Mouse (Mus musculus): ENCODE data around the gene Smtnl1.
"Not testable (repeated sequence)": the region's sequence is repeated elsewhere in the genome, so short reads cannot be mapped to it uniquely, and the experiment has no call there.

Gene Smtnl1

DNA sequence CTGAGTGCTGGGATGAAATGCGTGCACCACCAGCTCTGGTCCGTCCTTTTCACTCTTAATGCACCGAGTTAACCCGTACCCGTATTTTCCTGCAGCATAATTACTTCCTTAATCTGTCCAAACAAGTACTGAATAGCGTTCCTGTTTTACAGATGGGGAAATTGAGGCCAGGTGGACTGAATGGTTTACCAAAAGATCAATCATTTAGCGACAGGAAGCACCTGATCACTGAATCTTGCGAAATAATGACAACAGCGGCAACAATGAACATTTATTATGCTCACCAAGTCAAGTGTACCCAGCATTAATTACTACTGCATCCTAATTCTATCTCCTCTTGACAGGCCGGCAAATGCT lies 16.1 kb upstream of the Smtnl1 start, which contains the start of gene Slc43a1:
TSS of gene Slc43a1 (plus strand) at position 258 of the 357 bp plus-strand sequence.
- DNase-seq (ENCODE audit: low read depth, low spot score), result no peak

DNA sequence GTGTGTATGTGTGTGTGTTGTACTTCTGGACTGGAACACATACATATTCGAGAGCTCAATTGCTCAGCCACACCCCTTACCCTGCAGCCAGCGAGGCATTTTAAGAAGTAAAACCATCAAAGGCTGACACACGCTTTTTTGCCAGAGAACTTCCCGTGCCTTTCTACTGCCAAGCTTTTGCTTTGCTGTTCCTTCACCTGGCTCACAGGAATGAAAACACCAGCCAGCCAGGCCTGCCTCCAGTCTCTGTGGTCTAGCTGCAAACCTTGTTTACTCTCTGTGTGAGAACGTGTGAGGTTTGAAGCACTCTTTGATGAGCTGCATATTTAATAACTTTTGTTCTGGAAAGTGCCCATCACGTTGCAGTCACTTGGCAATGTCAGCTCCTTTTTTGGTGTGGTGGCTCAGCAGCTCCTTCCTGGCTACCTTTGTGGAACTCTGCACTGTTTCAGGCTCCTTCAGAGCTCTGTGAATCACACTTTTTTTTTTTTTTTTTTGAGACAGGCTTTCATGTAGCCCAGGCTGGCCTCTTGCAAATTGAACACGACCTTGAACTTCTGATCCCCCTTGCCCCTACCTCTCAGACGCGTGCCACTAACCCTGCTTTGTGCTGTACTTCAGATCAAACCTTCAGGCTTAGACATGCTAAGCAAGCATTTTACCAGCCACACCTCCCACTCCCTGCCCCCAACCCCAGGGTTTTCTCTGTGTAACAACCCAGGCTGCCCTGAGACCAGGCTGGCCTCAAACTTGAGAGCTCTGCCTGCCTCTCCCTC lies 15.6 kb upstream of the Smtnl1 start:
- DNase-seq (ENCODE audit: low read depth, low spot score), result peak; percentile 11

DNA sequence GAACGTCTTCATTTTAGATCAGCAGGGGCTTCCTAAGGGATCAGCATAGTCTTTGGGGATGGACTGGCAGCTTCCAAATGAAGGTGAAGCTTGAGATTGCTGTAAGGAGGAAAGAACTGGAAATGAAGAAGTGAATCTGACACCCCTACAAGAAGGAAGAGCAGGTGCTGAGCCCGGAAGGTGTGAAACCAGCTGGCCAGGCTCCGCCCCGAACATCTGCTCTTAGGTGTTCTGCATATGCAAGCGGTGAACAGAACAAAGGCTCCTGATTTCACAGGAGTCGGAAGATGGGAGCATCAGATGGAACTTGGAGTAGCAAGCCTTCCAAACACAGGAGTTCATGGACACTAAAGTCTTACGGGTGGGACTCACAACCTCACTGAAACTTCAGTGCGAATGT lies 14.7 kb upstream of the Smtnl1 start:
- peak; percentile 26 for DNase-seq (ENCODE audit: low read depth, low spot score)

DNA sequence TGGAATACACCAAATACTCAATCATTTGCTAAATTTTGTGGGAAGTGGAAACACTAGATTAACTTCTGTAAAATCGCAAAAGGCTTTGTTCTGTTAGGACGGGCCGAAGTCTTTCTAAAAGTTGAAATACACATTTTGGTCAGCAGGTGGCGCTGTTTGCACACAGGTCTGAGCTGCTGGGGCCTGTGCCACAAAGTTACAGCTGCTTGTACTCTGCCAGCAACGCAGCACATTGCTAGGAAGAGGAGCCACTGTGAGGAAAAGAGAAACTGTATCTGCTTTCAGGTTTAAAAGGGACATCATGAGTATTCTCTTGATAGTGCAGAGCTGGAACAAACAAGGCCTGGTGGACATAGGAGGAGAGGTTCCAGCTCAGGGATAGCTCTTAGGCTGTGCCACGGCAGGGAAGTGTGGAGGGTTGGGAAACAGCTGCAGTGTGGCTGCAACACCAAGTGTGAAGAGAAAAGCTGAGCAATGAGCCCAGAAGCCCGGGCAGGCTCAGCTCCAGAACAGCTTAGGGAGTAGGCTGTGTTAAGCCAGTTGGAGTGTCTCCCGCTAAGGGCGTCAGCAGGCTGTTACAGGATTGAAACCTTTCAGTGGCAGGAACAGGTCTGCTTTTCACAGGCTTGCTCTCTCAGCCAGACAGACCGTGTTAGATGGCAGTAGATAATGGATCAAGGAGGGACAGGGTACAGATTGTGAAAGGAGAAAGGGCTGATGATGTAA lies 9.4 kb upstream of the Smtnl1 start:
- peak; percentile 95 for DNase-seq (ENCODE audit: low read depth, low spot score)

DNA sequence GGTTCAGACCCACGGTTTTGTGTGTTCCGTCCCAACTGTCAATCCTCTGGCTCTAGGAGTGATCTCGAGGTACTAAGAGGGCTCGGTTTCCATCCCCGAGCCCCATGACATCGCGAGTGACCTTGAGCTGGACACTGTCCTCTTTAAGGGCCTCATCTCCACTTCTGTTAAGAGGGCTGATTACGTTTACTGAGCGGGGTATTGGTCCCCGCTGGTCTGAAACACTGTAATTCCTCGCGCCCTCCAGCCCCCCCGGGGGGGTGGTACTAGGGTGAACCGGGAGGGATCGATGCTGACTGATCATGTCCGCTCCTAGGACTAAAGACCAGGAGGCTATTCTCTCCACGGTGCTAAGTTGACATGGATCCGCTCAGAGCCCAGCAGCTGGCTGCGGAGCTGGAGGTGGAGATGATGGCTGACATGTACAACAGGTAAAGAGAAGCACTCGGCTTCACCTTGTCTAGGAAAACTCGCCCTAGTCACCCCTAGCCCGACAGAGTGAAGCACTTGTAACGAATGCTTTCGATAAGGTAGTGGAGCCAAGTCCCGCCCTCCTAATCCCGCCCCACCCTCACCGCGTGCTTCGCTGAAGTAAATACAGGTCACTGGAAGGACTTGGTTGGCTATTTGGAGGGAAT lies 5.0 kb upstream of the Smtnl1 start:
- DNase-seq (ENCODE audit: low read depth, low spot score), result peak; percentile 18

DNA sequence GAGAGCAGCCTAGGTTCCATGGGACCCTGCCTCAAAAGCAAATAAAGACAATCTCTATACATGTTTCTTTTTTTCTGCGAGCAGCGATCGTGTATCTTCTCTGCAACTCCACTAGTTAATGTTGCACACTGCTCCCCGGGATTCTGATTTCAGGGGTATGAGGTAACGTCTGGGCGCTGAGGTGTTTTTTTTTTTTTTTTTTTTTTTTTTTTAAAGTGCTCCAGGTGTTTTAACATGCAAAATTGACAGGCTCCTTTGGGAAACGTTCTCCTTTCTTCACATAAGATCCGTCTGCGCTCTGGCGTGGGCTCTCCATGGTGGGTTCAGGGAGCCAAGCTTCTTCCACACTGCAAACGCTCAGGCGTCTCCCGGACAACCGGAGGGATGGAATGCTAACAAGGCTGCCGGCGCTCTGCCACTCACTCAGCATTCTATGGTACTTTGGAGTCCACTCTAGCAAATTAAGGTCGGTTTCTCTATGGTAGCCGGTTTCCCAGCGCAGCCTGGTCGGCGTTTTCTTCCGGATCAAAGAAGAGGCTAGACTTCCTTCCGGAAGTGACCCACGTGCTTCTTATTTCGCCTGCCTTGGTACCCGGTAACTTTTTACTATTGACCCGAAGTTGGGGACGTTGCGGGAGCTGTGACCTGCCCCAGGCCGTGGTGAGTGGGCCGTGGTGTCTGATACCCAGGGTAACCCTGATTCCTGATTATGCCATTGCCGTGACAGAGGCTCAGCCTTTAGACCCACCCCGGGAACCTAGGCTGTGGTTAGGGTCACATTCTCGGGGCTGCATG lies 4.2 kb upstream of the Smtnl1 start, which contains the start of gene Timm10:
TSS of gene Timm10 (plus strand) at position 510 of the 795 bp plus-strand sequence.
- peak; percentile 98 for DNase-seq (ENCODE audit: low read depth, low spot score)

DNA sequence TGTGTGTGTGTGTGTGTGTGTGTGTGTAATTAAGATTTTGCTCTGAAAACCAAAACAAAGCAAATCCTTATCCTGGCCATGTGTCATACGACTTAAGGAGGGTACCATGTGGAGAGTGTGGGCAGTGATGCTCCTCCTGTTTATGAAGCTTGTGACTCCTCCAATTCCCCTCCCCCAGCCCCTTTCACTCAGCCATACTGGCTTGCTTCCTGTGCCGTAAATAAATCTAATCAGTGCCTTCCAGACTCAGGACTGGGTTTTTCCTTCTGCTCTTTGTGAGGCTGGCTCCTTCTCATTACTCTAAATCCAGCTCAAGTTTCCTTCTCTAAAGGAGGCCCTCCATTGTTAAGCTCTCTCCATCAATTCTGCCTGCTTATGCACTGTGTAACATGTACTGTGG lies 785 bp upstream of the Smtnl1 start:
- DNase-seq (ENCODE audit: low read depth, low spot score), result peak; percentile 53

DNA sequence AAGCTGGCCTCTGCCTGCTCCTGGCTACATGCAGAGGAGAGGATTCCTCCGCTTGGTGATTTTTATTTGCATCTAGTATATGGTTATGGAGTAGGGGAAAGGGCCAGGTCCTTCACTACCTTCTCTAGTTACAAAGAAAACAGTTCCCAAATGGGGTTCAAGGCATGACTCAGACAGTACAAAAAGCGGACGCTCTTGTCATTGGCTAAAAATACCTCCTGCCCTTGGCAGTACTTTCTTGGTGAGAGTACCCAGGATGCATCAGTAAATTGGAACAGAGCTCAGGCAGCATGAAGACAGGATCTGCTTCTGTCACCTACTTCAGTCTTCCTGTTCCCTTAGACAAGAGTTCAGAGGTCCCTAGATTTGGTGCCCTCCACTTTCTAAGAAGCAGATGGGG lies 2.6 kb downstream of the Smtnl1 start:
- peak; percentile 83 for DNase-seq (ENCODE audit: low read depth, low spot score)

DNA sequence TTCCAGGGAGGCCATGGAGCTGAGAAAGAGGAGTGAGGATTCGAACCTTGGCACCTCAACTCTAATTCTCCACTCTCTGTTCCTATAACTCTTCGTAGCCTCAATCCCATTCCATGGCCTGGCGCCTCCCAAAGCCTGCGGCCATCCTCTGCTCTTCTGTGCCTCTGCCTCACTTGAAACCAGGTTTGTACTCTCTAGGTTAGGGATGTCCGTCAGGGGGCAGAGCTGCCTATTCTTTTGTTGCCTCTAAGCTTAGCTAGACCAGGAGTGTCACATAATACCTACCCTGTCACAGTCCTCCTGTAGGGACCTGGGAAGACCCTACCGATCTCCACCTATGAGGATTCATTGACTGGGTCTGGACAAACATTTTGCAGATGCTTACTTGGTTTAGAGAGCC lies 9.8 kb downstream of the Smtnl1 start:
- DNase-seq (ENCODE audit: low read depth, low spot score), result no peak

DNA sequence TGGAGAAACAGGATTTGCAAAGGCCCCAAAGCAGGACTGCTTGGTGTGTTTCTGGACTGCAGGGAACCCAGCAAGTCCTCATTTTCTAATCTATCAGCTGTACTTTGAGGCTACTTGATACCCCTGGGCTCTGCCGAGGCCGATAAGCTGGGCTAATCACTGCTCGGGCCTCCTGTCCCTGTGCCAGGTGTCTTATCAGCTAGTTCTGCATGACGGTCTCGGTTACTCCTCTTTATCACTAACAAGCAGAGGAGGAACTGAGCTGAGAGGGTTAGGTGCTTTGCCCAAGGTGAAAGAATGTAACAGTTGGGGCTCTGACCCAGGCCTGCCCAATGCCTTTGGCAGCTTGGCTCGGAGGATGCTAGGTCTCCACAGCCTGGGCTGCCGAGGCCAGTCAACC lies 10.6 kb downstream of the Smtnl1 start:
- no peak for DNase-seq (ENCODE audit: low read depth, low spot score)

DNA sequence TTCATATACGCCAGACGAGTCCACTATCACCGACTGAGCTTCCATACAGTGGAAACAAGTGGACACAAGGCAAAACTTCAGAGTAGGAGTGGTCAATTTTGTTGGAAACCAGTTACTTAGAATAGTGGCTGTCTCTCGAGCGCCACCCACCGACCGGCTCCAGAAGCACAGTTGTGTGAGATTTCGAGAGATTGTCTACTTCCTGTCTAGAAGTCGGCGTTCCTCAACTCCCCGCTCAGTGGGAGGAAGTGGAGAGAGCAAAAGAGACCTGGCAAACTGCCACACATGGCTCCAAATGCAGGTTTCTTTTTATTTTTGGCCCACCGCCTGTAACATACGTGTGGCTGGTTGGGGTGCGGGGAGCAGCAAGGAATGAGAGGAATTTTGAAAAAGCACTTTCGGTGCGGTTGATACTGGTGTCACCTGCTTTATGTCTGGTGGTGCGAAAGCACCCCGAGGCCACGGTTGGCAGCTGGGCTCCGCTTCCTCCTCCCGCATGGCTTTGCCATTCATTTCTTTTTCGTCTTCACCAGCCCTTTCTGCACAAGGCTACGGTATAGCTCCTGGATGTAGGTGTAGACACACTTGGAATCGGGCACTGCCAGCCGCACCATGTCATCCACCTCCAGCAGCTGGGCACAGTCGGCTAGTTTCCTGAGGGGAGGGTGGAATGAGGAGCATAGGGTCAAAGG lies 11.4 kb downstream of the Smtnl1 start:
- peak; percentile 89 for DNase-seq (ENCODE audit: low read depth, low spot score)

DNA sequence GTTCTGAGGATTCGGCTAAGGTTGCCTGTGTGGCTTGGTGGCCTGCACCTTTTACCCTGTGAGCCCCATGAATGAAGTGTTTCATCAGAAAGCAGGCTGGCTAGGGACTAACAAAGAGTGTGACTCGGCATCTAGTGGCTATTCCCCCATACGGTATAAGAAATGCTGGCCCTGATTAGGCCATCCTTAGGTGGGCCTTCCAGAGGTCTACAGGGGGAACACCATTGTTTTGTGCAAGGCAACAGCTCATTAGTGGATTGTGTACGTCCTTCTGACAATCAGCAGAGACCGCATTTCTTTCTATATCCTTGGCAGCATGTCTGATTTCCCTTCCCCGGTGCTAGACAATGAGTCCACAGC lies 11.9 kb downstream of the Smtnl1 start:
- no peak for DNase-seq (ENCODE audit: low read depth, low spot score)

DNA sequence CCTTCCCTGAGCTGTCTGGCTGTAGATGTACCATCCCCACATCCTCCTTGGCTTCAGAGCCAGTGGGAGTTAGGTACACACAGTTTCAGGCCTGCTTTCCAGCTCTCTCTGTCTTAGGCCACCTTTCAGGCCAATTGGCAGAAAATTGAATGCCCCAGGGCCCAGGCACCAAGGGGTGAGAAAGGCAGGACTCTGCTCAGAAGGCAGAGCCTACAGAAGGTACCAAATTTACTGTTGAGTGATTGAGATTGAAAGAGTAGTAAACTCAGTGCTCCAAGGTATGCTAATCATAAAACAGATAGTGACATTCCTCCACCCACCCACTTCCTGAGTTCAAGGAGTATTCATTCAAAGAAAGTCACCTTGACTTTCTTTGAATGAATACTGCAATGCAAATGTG lies 13.1 kb downstream of the Smtnl1 start:
- DNase-seq (ENCODE audit: low read depth, low spot score), result no peak

DNA sequence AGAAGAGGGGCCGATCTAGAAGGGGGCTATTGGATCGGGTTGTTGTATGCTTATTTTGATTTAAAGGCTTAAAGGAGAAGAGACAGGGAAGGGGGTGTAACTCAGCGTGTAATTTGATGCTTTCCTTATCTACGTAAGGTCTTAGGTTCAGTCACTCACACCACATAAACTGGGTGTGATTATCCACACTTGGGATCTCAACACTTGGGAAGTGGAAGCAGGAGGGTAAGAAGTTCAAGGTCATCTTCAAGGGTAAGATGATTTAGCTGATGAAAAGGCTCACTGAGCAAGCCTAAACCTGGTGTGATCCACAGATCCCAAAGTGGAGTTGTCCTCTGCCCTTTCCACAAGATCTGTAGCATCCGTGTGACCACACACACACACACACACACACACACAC lies 15.9 kb downstream of the Smtnl1 start:
- no peak for DNase-seq (ENCODE audit: low read depth, low spot score)

DNA sequence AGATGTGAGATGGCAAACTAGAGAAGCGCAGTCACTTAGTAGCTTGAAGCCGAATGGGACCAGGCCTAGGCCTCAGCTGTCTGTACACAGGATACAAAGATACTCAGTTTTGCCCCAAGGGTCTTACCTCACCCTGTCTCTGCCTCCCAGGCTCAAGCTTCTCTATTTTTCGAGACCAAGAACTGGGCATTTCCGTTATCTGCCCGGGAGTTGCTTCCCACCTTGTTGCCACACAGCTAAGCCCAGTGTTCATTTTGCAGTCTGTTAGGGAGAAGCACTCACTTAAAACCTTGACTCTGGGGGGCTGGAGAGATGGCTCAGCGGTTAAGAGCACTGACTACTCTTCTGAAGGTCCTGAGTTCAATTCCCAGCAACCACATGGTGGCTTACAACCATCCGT lies 18.5 kb downstream of the Smtnl1 start:
- DNase-seq (ENCODE audit: low read depth, low spot score), result no peak

DNA sequence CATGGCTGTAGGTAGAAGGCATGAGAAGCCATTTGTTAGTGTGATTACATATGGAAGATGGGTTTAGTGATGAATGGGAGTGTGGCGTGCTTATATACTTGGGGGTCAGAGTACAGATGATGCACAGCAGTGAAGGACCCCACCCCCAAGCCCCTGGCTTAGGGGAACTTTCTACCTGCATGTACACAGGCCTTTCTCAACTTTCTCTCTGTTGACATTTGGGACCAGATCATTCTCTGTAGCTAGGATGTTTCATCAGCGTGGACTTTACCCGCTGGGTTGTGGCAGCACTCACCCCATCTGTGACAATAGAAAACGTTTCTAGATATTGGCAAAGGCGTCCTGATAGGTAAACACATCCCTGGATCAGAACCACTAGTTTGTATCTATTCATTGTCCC lies 21.2 kb downstream of the Smtnl1 start:
- DNase-seq (ENCODE audit: low read depth, low spot score), result not testable (repeated sequence)

DNA sequence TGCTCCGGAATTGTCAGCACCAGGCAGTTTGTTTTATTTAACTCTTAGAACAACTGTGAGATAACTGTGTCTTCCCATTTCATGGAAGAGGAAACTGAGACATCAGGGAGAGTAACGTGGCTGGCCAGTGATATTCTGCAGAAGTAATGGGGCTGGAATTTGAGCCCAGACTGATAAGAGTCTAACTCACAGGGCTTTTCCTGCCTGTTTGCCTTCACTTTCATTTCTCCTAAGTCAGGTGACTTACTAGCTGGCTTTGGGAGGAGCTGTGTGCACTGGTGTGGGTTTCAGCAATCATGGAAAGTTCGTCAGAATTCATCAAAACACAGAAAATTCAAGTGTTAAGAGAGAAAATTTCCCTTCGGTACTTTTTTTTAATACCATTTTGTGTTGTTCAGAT lies 22.1 kb downstream of the Smtnl1 start:
- DNase-seq (ENCODE audit: low read depth, low spot score), result no peak

DNA sequence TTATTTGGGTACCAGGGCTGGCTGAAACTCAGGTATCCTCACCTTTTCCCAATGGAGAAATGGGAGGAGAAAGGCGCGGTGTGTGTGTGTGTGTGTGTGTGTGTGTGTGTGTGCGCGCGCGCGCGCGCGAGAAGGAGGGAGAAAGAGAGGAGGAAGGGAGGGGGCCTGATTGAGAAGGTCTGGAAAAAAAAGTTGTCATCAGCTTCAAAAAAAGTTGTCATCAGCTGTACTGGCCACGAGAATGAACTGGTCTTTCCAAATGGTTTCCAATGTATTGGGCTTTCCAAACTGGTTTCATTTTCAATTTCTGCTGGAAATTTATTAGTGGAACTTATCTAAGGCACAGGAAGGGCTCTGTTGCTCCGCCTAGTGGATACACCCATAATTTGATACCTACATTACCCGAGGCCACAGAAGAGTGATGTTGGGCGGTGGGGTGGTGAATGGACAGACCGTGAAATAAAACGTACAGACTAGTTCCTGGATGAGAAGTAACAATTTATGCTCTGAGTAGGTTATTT lies 23.4 kb downstream of the Smtnl1 start:
- DNase-seq (ENCODE audit: low read depth, low spot score), result peak; percentile 90

DNA sequence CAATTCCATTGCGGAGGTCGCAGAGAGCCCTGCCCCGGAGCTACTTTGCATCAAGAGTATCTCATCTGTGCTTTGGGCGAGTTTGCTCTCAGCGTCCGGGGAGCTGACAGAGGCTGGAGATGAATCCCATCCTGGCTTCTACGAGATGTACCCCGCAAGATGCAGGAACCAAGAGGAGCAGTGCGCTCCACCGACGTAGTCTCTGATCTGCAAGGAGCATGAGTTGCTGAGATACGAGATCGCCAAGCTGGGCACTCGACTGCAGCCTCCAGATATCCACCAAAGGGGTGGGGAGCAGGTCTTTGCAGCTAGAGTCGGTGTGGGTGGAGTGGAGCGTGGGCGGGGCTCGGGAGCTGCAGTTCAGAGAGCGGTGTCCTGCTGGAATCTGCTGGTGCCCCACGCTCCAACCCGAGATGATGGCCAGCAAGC lies 23.9 kb downstream of the Smtnl1 start, which contains the start of gene Ube2l6:
TSS of gene Ube2l6 (plus strand) at position 336 of the 429 bp plus-strand sequence.
- peak; percentile 85 for DNase-seq (ENCODE audit: low read depth, low spot score)

DNA sequence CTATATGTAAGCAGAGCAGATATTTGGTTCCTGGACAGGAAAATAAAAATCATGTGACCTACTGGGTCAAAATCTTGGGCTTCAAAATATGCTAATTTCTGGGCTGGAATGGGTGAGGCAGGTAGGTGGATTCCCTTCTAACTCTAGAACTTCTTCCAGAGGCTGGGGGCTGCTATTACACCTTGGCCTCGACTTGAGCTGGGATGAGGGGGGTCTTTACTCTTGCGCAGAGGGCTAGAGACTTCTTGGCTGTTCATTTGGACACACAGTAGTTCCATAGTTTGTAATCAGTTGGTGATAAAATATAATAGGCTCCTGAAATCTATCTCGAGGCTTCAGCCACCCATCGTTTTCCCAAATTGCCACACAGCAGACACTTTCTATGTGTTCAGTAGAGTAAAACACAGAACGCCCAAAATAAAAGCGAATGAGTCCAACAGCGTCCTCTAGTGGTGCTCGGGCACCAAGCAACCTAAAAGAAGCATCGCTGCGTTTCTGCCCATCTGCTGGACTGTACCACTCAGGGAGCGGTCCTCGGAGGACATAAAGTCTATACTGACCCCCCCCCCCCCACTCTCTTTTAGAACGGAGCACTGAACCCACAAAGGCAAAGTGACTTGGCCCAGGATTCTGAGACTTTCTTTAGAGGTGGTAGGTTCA lies 24.5 kb downstream of the Smtnl1 start:
- DNase-seq (ENCODE audit: low read depth, low spot score), result peak; percentile 94
